ENCODE assay signal across 9 mouse cellular contexts in the genomic region with DNA sequence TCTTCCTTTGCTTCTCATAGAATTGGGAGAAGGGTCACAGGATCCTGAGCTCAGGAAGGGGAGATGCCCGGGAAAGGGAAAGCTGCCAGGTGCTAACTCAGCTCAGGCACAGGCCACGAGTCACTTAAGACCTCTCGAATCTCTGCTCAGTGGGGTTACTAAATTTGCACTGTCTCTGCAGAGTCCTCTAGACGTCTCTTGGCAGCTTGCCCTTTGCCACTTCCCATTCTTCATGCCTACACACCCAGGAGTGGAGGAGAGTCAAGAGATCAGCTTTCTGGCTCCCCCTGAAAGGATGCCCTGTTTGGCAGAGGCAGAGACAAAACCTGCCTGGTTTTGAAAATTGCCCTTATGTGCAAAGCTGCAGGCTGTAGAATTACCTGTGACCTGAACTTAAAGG. TPM values are rescaled to one million over a fixed set of nuclear protein-coding genes. Genes with fewer than 3 reads are reported as not detected.
DNase-seq lines count a peak whose midpoint lies in the region; ATAC-seq lines count a peak whose summit lies in the region.
"Had no signal": no experiment of that assay in that cellular context is flagged by ENCODE, and none has a peak within 500 bp of the region (broad histone marks: within the 10 kb centered on the region; RNA-seq: fewer than 3 reads in every experiment).

No protein-coding gene starts in this region.

- peaks cover 19% of the 10 kb centered on the region; the same call in 1 of the 2 replicates for H3K4me1 ChIP-seq in heart, embryonic 10.5 days
- H3K4me1 ChIP-seq in heart, embryonic 14.5 days (ENCODE audit: control insufficient read depth in 2 of 2, insufficient read depth in 2 of 2, low read length in 2 of 2) = peaks cover 12 to 22% of the 10 kb centered on the region in 2 experiments; a peak in 3 of 4 replicates
- H3K4me1 ChIP-seq in midbrain, embryonic 11.5 days (ENCODE audit: control insufficient read depth, insufficient read depth, low read length) = no peaks in the 10 kb centered on the region

- intact Hi-C loops in left cerebral cortex, postnatal 36 days (cut with DNase I) = no loop called here

- no peak overlapping the region for H3K9ac ChIP-seq in heart, embryonic 14.5 days (ENCODE audit: low read length)
- H3K9ac ChIP-seq in midbrain, embryonic 11.5 days (ENCODE audit: low read length) = no peak overlapping the region
- H3K9ac ChIP-seq: liver, embryonic 14.5 days had no signal

- 48% methylated on average over 4 of the region's 4 CpGs for WGBS in heart, embryonic 10.5 days
- 24% methylated on average over 4 of the region's 4 CpGs for WGBS in heart, embryonic 14.5 days
- WGBS in midbrain, embryonic 11.5 days = 62% methylated on average over 4 of the region's 4 CpGs

- no peak overlapping the region for H3K4me2 ChIP-seq in heart, embryonic 14.5 days (ENCODE audit: low read length)
- H3K4me2 ChIP-seq in midbrain, embryonic 11.5 days = no peak overlapping the region

- peak; percentile 39; the same call in 1 of the 2 replicates for ATAC-seq in heart, embryonic 14.5 days (ENCODE audit: insufficient number of reproducible peaks, insufficient read depth, low FRiP score, low read depth)
- ATAC-seq in midbrain, embryonic 11.5 days (ENCODE audit: low FRiP score) = no peak

- no peaks in the 10 kb centered on the region for H3K9me3 ChIP-seq in heart, embryonic 10.5 days
- H3K9me3 ChIP-seq in heart, embryonic 14.5 days (ENCODE audit: control insufficient read depth, low read length) = no peaks in the 10 kb centered on the region
- no peaks in the 10 kb centered on the region for H3K9me3 ChIP-seq in midbrain, embryonic 11.5 days (ENCODE audit: control insufficient read depth, low read length)

- no peak overlapping the region for H3K4me3 ChIP-seq in heart, embryonic 10.5 days
- no peak overlapping the region for H3K4me3 ChIP-seq in heart, embryonic 14.5 days (ENCODE audit: control insufficient read depth in 1 of 2, insufficient read depth in 1 of 2, low read depth in 1 of 2, low read length in 2 of 2)
- H3K4me3 ChIP-seq in midbrain, embryonic 11.5 days (ENCODE audit: low read depth, low read length) = no peak overlapping the region

- no peaks in the 10 kb centered on the region for H3K36me3 ChIP-seq in heart, embryonic 10.5 days
- H3K36me3 ChIP-seq in heart, embryonic 14.5 days (ENCODE audit: control insufficient read depth, insufficient read depth, low read length) = no peaks in the 10 kb centered on the region
- H3K36me3 ChIP-seq in midbrain, embryonic 11.5 days (ENCODE audit: control insufficient read depth, insufficient read depth, low read length) = no peaks in the 10 kb centered on the region

- no peaks in the 10 kb centered on the region for H3K27me3 ChIP-seq in heart, embryonic 10.5 days (ENCODE audit: insufficient read depth, poor library complexity, severe bottlenecking)
- no peaks in the 10 kb centered on the region for H3K27me3 ChIP-seq in heart, embryonic 14.5 days (ENCODE audit: control insufficient read depth, insufficient read depth, low read length)
- H3K27me3 ChIP-seq in midbrain, embryonic 11.5 days (ENCODE audit: control insufficient read depth, insufficient read depth, low read length) = no peaks in the 10 kb centered on the region

- DNase-seq in heart, adult 18-20 months = peak; percentile 69 to 83
- DNase-seq in heart, embryonic 10.5 days (ENCODE audit: low spot score) = no peak
- DNase-seq in T-cell, adult 2 months (ENCODE audit: low spot score) = peak; percentile 14
- peak; percentile 13 to 27 for DNase-seq in left cerebral cortex, postnatal 36 days (ENCODE audit: low spot score in 2 of 2)
- DNase-seq in right cerebral cortex, postnatal 36 days (ENCODE audit: low spot score in 2 of 2) = peak; percentile 22 to 34
- no peak for DNase-seq in midbrain, embryonic 11.5 days (ENCODE audit: low spot score, missing footprints)
- no peak for DNase-seq in testis, postnatal 14 days (ENCODE audit: low spot score)

- no peak overlapping the region for H3K27ac ChIP-seq in heart, embryonic 10.5 days
- no peak overlapping the region for H3K27ac ChIP-seq in heart, embryonic 14.5 days (replicated peaks in 1 of 2; ENCODE audit: control insufficient read depth in 1 of 2, insufficient read depth in 1 of 2, low read depth in 2 of 2, low read length in 2 of 2)
- no peak overlapping the region for H3K27ac ChIP-seq in midbrain, embryonic 11.5 days (ENCODE audit: low read depth, low read length)
- H3K27ac ChIP-seq: liver, embryonic 14.5 days had no signal

RNA-seq across cellular contexts. Expression of a gene that starts 17.4 kb away (rescaled TPM):
- 10 to 100 TPM; 24.1 to 37.5 TPM for total RNA-seq in heart, adult 18-20 months (2021)
- polyA plus RNA-seq in heart, embryonic 10.5 days (2016; fragmentation: Nextera tagmentation; extraction: Ambion mirVana) = 4.6 and 6.7 TPM in 2 replicates
- 6.5 and 6.8 TPM in 2 replicates for polyA plus RNA-seq in heart, embryonic 14.5 days (2014; fragmentation: Nextera tagmentation; extraction: Ambion mirVana)
- total RNA-seq in left cerebral cortex, postnatal 36 days (2021) = 10 to 100 TPM; 53.4 to 53.5 TPM
- polyA plus RNA-seq in midbrain, embryonic 11.5 days (2014; fragmentation: Nextera tagmentation; extraction: Ambion mirVana) = 14.6 and 17.6 TPM in 2 replicates

Comparison
In these comparisons a context has a peak if more than half of its experiments do, and no peak if none do; other contexts are left out.
1. DNase-seq: peak in heart, adult 18-20 months (2 of 2), T-cell, adult 2 months (single experiment), left cerebral cortex, postnatal 36 days (2 of 2) and right cerebral cortex, postnatal 36 days (2 of 2); none in heart, embryonic 10.5 days (single experiment), midbrain, embryonic 11.5 days (single experiment) and testis, postnatal 14 days (single experiment).